Mouse (Mus musculus) midbrain, embryonic 14.5 days (tissue): Measurements from ENCODE around the gene Pabpn1. TPM values are rescaled to one million over a fixed set of nuclear protein-coding genes. Genes with fewer than 3 reads are reported as not detected.
"Not testable (repeated sequence)": the region's sequence is repeated elsewhere in the genome, so short reads cannot be mapped to it uniquely, and the experiment has no call there.

ENCODE experiments used
- ATAC-seq: fragments of 200-750 bp; cut with Nextera tagmentation; 2 replicates; pipeline ENCODE4 v1.8.0; 2017; ENCODE audit warnings: moderate number of reproducible peaks, moderate library complexity; ENCODE audit not compliant: low FRiP score, low TSS enrichment
- DNase-seq: peaks from one replicate; pipeline ENCODE4 v3.0.0-alpha.2; 2015
- H3K27ac ChIP-seq: fragments of 300-500 bp; sonication (generic); replicated peaks from 2 replicates; pipeline ENCODE4 v1.5.1; 2014; ENCODE audit warnings: mild to moderate bottlenecking, low read depth, low read length, moderate library complexity
- H3K27me3 ChIP-seq: fragments of 300-500 bp; sonication (generic); 2 replicates; pipeline ENCODE4 v1.6.1; 2014; ENCODE audit warnings: low read length, control low read depth, mixed read lengths; ENCODE audit not compliant: control insufficient read depth, insufficient read depth
- H3K36me3 ChIP-seq: fragments of 300-500 bp; sonication (generic); 2 replicates; pipeline ENCODE4 v1.6.1; 2014; ENCODE audit warnings: low read length, control low read depth; ENCODE audit not compliant: control insufficient read depth, insufficient read depth
- H3K4me1 ChIP-seq: fragments of 300-500 bp; sonication (generic); 2 replicates; pipeline ENCODE4 v1.6.1; 2014; ENCODE audit warnings: mild to moderate bottlenecking, antibody characterized with exemption, low read length, control low read depth; ENCODE audit not compliant: control insufficient read depth, insufficient read depth
- H3K4me2 ChIP-seq: fragments of 300-500 bp; sonication (generic); 2 replicates; pipeline ENCODE4 v1.6.1; 2014; ENCODE audit warnings: mild to moderate bottlenecking, low read length, moderate library complexity
- H3K4me3 ChIP-seq: fragments of 300-500 bp; sonication (generic); replicated peaks from 2 replicates; pipeline ENCODE4 v1.5.1; 2014; ENCODE audit warnings: low read depth, low read length
- H3K9ac ChIP-seq: fragments of 300-500 bp; sonication (generic); replicated peaks from 2 replicates; pipeline ENCODE4 v1.6.1; 2014; ENCODE audit warnings: mild to moderate bottlenecking, low read length, moderate library complexity
- H3K9me3 ChIP-seq: fragments of 300-500 bp; sonication (generic); 2 replicates; pipeline ENCODE4 v1.6.1; 2016; ENCODE audit warnings: low read length, control low read depth, mixed read lengths; ENCODE audit not compliant: control insufficient read depth
- WGBS: fragments of 180-500 bp; shearing (Covaris S2); extraction: QIAGEN DNeasy Blood & Tissue Kit; methylation state at CpG from one replicate; pipeline ENCODE4 v1.1.7; 2014; 5-methylcytosine and 5-hydroxymethylcytosine counted together
- polyA plus RNA-seq: library from polyadenylated mRNA; unstranded; fragments of >200 nt; fragmentation: Nextera tagmentation; extraction: Ambion mirVana; gene quantifications from 2 replicates; pipeline ENCODE4 v1.2.1, GENCODE M21; 2014

Gene Pabpn1
- polyA plus RNA-seq, 1 experiment from 2014 or later = 171 TPM

DNA sequence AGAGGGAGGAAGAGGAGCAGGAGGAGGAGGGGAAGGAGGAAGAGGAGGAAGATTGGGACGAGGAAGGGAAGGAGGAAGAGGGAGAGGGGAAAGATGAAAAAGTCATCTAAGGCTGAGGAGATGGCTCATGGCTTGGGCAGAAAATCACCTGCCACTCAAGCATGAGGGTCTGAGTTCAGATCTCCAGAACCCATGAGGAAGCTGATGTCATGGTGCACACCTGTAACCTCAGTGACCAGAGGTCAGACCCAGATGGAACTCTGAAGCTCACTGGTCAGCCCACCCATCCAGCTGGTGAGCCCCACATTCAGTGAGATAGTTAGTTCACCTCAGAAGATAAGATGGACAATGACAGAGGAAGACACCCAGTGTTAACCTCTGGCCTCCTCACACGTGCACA, 52.6 kb downstream of the Pabpn1 start:
- H3K27me3 ChIP-seq = no peaks in the 10 kb centered on the region
- H3K4me3 ChIP-seq = no peak overlapping the region
- ATAC-seq (no peak), DNase-seq (no peak)
- no peaks in the 10 kb centered on the region for H3K9me3 ChIP-seq
- H3K36me3 ChIP-seq = no peaks in the 10 kb centered on the region
- H3K4me1 ChIP-seq = no peaks in the 10 kb centered on the region
- H3K4me2 ChIP-seq = no peak overlapping the region
- H3K9ac ChIP-seq = no peak overlapping the region
- no peak overlapping the region for H3K27ac ChIP-seq
- WGBS = 71% methylated on average over 2 of the region's 2 CpGs

DNA sequence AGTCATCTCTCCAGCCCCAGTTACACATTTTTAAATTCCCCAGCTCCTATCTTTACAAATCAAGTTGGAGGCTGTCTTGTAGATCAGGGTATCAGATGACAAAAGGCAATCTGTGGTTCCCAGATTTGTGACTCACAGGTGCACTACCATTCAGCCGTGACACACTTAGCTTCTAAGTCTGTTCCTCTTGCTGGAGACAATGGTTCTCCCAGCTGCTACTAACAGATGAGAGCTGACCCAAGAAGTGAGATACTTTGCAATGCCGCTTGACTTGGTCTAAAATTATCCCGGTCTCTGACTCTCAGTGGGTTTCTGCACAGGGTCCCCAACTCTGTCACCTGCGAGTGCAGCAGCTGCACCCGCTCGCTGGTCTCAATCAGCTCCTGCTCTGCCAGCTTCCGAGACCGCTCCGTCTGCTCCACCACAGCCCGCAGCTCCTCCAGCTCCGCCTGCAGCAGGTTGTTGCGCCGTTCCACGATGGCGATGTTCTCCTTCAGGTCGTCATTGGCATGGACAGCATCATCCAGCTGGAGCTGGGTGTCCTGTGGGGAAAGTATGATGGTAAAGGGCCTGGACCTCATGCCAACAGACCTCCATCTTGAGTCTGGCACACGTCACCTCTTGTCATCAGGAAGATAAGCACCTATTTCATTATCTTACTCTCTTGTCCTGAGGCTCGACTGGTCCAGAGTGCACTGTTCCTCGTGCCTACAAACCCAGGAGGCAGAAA, 53.8 kb downstream of the Pabpn1 start:
- WGBS = 83% methylated on average over 19 of the region's 19 CpGs
- DNase-seq = no peak

DNA sequence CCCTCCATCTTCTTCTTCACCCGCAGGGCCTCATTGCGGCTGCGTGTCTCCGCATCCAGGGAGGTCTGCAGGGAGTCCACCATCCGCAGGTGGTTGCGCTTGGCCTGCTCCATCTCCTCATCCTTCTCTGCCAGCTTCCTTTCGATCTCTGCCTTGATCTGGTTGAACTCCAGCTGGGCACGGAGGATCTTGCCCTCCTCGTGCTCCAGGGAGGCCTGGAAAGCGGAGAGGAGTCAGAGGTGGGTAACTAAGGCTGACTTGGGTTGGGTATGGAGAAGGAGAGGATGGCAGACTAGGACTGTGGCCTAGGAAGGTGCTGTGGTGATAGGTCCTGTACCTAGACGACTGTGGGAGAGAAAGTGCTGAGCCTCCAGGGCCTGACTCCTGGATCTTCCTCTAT, 54.7 kb downstream of the Pabpn1 start:
- ATAC-seq, H3K27me3 ChIP-seq: not testable (repeated sequence)
- WGBS = 90% methylated on average over 9 of the region's 11 CpGs

More for the DNA sequence above, 53.8 kb downstream of the Pabpn1 start:
- Histone ChIP-seq H3K9me3 (no peaks in the 10 kb centered on the region), H3K9ac (no peak overlapping the region), H3K4me3 (no peak overlapping the region), H3K27me3 (no peaks in the 10 kb centered on the region), H3K4me1 (no peaks in the 10 kb centered on the region), H3K27ac (no peak overlapping the region), H3K36me3 (no peaks in the 10 kb centered on the region), H3K4me2 (no peak overlapping the region)
- no peak for ATAC-seq

More for the DNA sequence above, 54.7 kb downstream of the Pabpn1 start:
- H3K4me3 ChIP-seq, H3K4me1 ChIP-seq, H3K9me3 ChIP-seq, H3K36me3 ChIP-seq, H3K27ac ChIP-seq, DNase-seq, H3K9ac ChIP-seq, H3K4me2 ChIP-seq: not testable (repeated sequence)

Other genes with a start within 250 kb of the Pabpn1 start
- 74.0 and 79.1 TPM in 2 replicates for gene 1700123O20Rik, start 206.3 kb upstream of the Pabpn1 start, polyA plus RNA-seq
- 128 and 143 TPM in 2 replicates for gene Acin1, start 205.6 kb upstream of the Pabpn1 start, polyA plus RNA-seq
- gene Gm29776, start 193.7 kb upstream of the Pabpn1 start, polyA plus RNA-seq = 0.20 TPM in 2 replicates
- not detected in 2 replicates for gene Cebpe, start 180.3 kb upstream of the Pabpn1 start, polyA plus RNA-seq
- 5.7 and 7.6 TPM in 2 replicates for gene Slc7a8, start 110.6 kb upstream of the Pabpn1 start, polyA plus RNA-seq
- gene Rnf212b, start 78.4 kb upstream of the Pabpn1 start, polyA plus RNA-seq = not detected in 2 replicates
- 6.0 and 9.4 TPM in 2 replicates for gene Homez, start 21.5 kb upstream of the Pabpn1 start, polyA plus RNA-seq
- 2.1 and 4.4 TPM in 2 replicates for gene Ppp1r3e, start 14.9 kb upstream of the Pabpn1 start, polyA plus RNA-seq
- 5.5 and 5.8 TPM in 2 replicates for gene Bcl2l2, start 9.1 kb upstream of the Pabpn1 start, polyA plus RNA-seq
- gene Gm20521, start 9.1 kb upstream of the Pabpn1 start, polyA plus RNA-seq = not detected in 2 replicates
- 110 and 304 TPM in 2 replicates for gene Slc22a17, start 20.6 kb downstream of the Pabpn1 start, polyA plus RNA-seq
- gene Efs, start 33.6 kb downstream of the Pabpn1 start, polyA plus RNA-seq = 10.2 and 18.3 TPM in 2 replicates
- not detected in 2 replicates for gene Il25, start 40.2 kb downstream of the Pabpn1 start, polyA plus RNA-seq
- gene Cmtm5, start 43.8 kb downstream of the Pabpn1 start, polyA plus RNA-seq = 4.2 and 4.3 TPM in 2 replicates
- 0.98 and 1.7 TPM in 2 replicates for gene Myh6, start 74.4 kb downstream of the Pabpn1 start, polyA plus RNA-seq
- gene Gm17428, start 84.4 kb downstream of the Pabpn1 start, polyA plus RNA-seq = not detected in 2 replicates
- gene Myh7, start 102.1 kb downstream of the Pabpn1 start, polyA plus RNA-seq = 5.4 and 7.7 TPM in 2 replicates
- 51.7 and 54.3 TPM in 2 replicates for gene Ngdn, start 123.0 kb downstream of the Pabpn1 start, polyA plus RNA-seq
- gene Zfhx2, start 199.8 kb downstream of the Pabpn1 start, polyA plus RNA-seq = 24.9 and 28.4 TPM in 2 replicates
- gene Thtpa, start 202.3 kb downstream of the Pabpn1 start, polyA plus RNA-seq = 27.9 and 33.7 TPM in 2 replicates
- gene Ap1g2, start 214.1 kb downstream of the Pabpn1 start, polyA plus RNA-seq = 6.8 and 7.6 TPM in 2 replicates
- gene Jph4, start 224.4 kb downstream of the Pabpn1 start, polyA plus RNA-seq = 31.1 and 38.9 TPM in 2 replicates